Mouse (Mus musculus) frontal cortex, adult (tissue): ENCODE data around the gene Prkar2b.

Source experiments
- ATAC-seq: cut with Nextera tagmentation; 2 replicates; pipeline ENCODE4 v1.9.2; 2017; ENCODE audit warnings: mild to moderate bottlenecking, moderate library complexity, mixed read lengths; ENCODE audit not compliant: low TSS enrichment

Prkar2b gene

DNA sequence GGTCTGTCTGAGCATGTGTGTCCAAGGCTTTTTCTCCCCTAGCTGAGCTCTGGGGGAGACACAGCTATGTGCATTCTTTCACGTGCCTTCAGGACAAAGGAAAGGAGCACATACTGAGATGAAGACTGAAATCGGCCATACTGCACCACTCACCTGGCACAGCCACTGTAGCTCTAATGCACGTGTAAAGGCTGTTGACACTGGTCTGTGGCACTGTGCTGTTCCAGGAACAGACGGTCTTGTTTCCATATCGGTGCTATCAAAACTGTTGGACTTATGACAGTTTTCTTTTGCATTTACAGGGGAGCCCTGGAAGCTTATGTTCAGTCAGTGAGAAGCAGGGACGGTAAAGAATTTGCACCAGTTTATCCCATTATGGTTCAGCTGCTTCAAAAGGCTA lies 135.8 kb downstream of the Prkar2b start:
- ATAC-seq, result no peak

- ATAC-seq, result no peak
These were observed 137.0 kb downstream of the Prkar2b start for GRCm38 (mm10) chr12:31924135-31924534.

DNA sequence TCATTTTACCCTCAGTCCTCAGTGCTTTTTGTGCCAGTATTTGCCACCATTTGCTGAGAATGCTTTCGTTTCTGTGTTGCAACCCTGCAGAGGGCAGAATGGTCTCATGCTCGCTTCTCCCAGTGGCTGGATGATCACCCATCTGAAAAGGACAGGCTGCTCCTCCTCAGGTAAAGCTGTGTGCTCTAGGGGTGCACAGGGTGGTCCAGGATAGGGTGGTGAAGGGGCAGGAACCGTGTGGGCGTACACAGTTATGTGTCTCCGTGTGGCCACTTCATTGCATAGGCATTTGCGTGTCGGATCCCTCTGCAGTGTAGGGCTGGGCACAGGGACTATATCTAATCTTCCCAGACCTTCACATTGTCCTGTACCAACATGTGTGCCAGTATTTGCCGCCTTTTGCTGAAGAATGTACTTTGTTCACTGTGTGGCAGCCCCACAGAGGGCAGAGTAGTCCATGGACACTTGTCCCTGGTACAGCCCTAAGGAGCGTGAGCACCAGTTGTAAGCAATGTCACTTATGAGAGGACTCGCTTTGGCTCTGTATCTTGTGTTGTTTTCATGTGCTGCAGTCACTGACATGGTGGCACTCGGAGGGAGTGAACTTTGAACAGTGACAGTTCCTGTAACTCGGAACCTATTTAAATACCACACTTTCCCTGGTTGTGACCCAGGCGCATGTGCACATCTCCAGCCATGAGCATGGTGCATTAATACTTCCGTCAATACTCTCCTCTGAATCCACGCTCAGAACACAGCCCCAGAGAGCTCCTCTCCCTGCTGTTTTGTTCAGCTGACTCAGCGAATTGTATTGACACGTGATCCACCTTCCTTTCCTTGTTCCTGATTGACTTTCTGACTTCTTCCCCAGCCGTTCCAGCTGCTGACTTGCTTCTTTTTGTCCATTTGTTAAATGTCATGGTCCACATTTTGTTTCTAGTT lies 140.4 kb downstream of the Prkar2b start:
- ATAC-seq, result no peak

GRCm38 (mm10) chr12:31917245-31917644 lies 143.9 kb downstream of the Prkar2b start:
- ATAC-seq, result no peak

DNA sequence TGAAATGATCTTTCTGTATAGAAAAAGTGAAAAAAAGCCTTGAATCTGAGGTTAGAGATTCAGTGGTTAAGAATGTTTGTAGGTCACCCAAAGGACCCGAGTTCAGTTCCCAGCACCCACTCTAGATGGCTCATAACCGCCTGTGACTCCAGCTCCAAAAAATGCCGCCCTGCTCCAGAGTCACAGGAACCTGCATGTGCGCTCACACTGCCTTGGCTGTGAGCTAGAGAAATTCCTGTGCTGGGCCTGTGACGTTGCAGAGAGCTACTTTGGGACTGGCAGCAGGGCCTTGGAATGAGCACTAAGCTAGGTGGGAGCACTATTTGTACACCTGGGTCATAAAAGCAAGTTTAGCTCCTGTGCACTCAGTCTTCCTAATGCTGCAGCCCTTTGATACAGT lies 144.4 kb downstream of the Prkar2b start:
- no peak for ATAC-seq

- ATAC-seq, result peak; percentile 85
These were observed 147.5 kb downstream of the Prkar2b start for GRCm38 (mm10) chr12:31913614-31914013.

GRCm38 (mm10) chr12:31912966-31913551 lies 148.0 kb downstream of the Prkar2b start:
- no peak for ATAC-seq
